30 mouse cellular contexts compared by ENCODE assay signal in the genomic region with DNA sequence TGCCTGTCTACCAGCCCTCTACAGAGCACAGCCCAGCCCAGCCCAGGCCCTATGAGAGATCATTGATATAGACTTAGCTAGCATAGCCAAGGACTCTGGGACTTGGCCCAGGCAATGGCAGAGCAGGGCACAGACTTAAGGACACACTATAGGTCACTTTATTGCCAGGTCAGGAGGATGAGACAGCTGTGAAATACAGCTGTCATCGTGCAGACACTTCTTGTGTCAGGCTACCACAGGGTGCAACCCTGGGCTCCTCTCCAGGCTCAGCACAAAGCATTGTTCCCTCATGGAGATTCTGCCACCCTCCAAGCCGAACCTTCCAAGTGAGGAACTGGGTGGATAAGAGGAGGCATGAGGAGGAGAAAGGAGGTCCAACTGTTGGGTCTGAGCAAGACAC. TPM values are rescaled to one million over a fixed set of nuclear protein-coding genes. Genes with fewer than 3 reads are reported as not detected.
"Had no signal": no experiment of that assay in that cellular context is flagged by ENCODE, and none has a peak within 500 bp of the region (broad histone marks: within the 10 kb centered on the region; RNA-seq: fewer than 3 reads in every experiment).

No protein-coding gene starts in this region.

- H3K4me3 ChIP-seq: embryonic facial prominence, embryonic 10.5 days; embryonic facial prominence, embryonic 12.5 days; embryonic facial prominence, embryonic 13.5 days; embryonic facial prominence, embryonic 15.5 days; erythroblast, embryonic 14.5 days; forebrain, embryonic 10.5 days; forebrain, embryonic 12.5 days; forebrain, embryonic 13.5 days; forebrain, embryonic 15.5 days; gastrocnemius, adult 2 months; heart, adult 2 months had no signal

- ATAC-seq: forebrain, embryonic 13.5 days; forebrain, embryonic 14.5 days; forebrain, embryonic 15.5 days; forebrain, embryonic 16.5 days; forebrain, postnatal 0 days had no signal

- H3K9me3 ChIP-seq: embryonic facial prominence, embryonic 10.5 days; embryonic facial prominence, embryonic 12.5 days; embryonic facial prominence, embryonic 13.5 days; embryonic facial prominence, embryonic 15.5 days; forebrain, embryonic 10.5 days; forebrain, embryonic 12.5 days; forebrain, embryonic 13.5 days; forebrain, embryonic 15.5 days had no signal

- DNase-seq: cerebellum, adult 2 months; cerebellum, adult 8-10 months; cerebellum, adult 9-10 months; cerebellum, adult 9-11 months; cerebellum, postnatal 10 days; cerebellum, postnatal 14 days; cerebellum, postnatal 25 days; cerebellum, postnatal 36 days; embryo, embryonic 11 days; forebrain, postnatal 0 days; gastrocnemius, postnatal 10 days; gastrocnemius, postnatal 14 days; gastrocnemius, postnatal 25 days; gastrocnemius, postnatal 36 days; heart, adult 11 months; heart, adult 18-20 months; heart, adult 2 months had no signal

- H3K27ac ChIP-seq: embryonic facial prominence, embryonic 10.5 days; embryonic facial prominence, embryonic 12.5 days; embryonic facial prominence, embryonic 13.5 days; embryonic facial prominence, embryonic 15.5 days; forebrain, embryonic 10.5 days; forebrain, embryonic 12.5 days; forebrain, embryonic 13.5 days; forebrain, embryonic 15.5 days; gastrocnemius, adult 2 months; heart, adult 2 months had no signal

- H3K4me2 ChIP-seq: embryonic facial prominence, embryonic 12.5 days; embryonic facial prominence, embryonic 13.5 days; embryonic facial prominence, embryonic 15.5 days; forebrain, embryonic 12.5 days; forebrain, embryonic 13.5 days; forebrain, embryonic 15.5 days had no signal

- H3K36me3 ChIP-seq: embryonic facial prominence, embryonic 10.5 days; embryonic facial prominence, embryonic 12.5 days; embryonic facial prominence, embryonic 13.5 days; embryonic facial prominence, embryonic 15.5 days; forebrain, embryonic 10.5 days; forebrain, embryonic 12.5 days; forebrain, embryonic 15.5 days had no signal

- H3K9ac ChIP-seq: embryonic facial prominence, embryonic 12.5 days; embryonic facial prominence, embryonic 13.5 days; embryonic facial prominence, embryonic 15.5 days; forebrain, embryonic 12.5 days; forebrain, embryonic 13.5 days; forebrain, embryonic 15.5 days; forebrain, postnatal 0 days had no signal

- H3K4me1 ChIP-seq: embryonic facial prominence, embryonic 15.5 days had no signal

- H3K27me3 ChIP-seq: embryonic facial prominence, embryonic 12.5 days; embryonic facial prominence, embryonic 13.5 days; embryonic facial prominence, embryonic 15.5 days; forebrain, embryonic 13.5 days; forebrain, embryonic 15.5 days had no signal

RNA-seq across cellular contexts. Expression of a gene that starts 32.7 kb away (rescaled TPM):
- total RNA-seq: common myeloid progenitor, adult 5-6 weeks; gastrocnemius, postnatal 25 days; heart, adult 18-20 months had no signal
- polyA plus RNA-seq: erythroblast, embryonic 14.5 days had no signal
